Mouse (Mus musculus) T-helper 17 cell (primary cell): ENCODE data around the gene Pkd1l3.

Source experiments
- in situ Hi-C, 2 experiments: fragments of 300-600 bp; cut with MboI, MseI; formaldehyde crosslinking; loops; 1 replicate in 1 of 2; 2 replicates in 1 of 2; pipeline ENCODE4 v1.15.1; 2025; ENCODE audit warnings: high pct_unique_total_duplicates in 2 of 2

The Pkd1l3 gene

GRCm38 (mm10) chr8:109694154-109694553 is 79.8 kb downstream of the Pkd1l3 start:
- in situ Hi-C loops: loop anchor here (5.0 kb wide), 1 partner anchor 83 kb away; the partner anchor contains the start of gene Ap1g1 (in 2 of the 2)

- in situ Hi-C loops: no loop called here
Observed at GRCm38 (mm10) chr8:109697754-109698153, 83.4 kb downstream of the Pkd1l3 start.

GRCm38 (mm10) chr8:109698477-109698876 is 84.2 kb downstream of the Pkd1l3 start:
- in situ Hi-C loops: no loop called here

GRCm38 (mm10) chr8:109704565-109705319 is 90.4 kb downstream of the Pkd1l3 start:
- in situ Hi-C loops: no loop called here

GRCm38 (mm10) chr8:109705320-109706075 is 91.2 kb downstream of the Pkd1l3 start, which contains the start of gene Zfp821:
TSS of gene Zfp821 (plus strand) at chr8:109705546.
- in situ Hi-C loops: no loop called here

GRCm38 (mm10) chr8:109706076-109706873 is 92.0 kb downstream of the Pkd1l3 start:
- in situ Hi-C loops: no loop called here

GRCm38 (mm10) chr8:109706874-109707237 is 92.5 kb downstream of the Pkd1l3 start:
- in situ Hi-C loops: no loop called here

GRCm38 (mm10) chr8:109707921-109708320 is 93.6 kb downstream of the Pkd1l3 start:
- in situ Hi-C loops: no loop called here

GRCm38 (mm10) chr8:109712521-109712920 is 98.2 kb downstream of the Pkd1l3 start:
- in situ Hi-C loops: no loop called here

- in situ Hi-C loops: no loop called here
Observed at GRCm38 (mm10) chr8:109714961-109715360, 100.6 kb downstream of the Pkd1l3 start.
